Mouse (Mus musculus) brain, embryonic 14.5 days (tissue): Measurements from ENCODE around the gene Ube2n.

Source experiments
- CTCF ChIP-seq: fragments of 200-500 bp; IDR thresholded peaks from 2 replicates; pipeline ENCODE4 v1.5.1; 2012; ENCODE audit warnings: inconsistent platforms, mild to moderate bottlenecking, moderate library complexity, borderline replicate concordance; ENCODE audit not compliant: insufficient read depth, insufficient read length; ENCODE audit errors: extremely low read depth
- POLR2A ChIP-seq: fragments of 200-500 bp; IDR thresholded peaks from 2 replicates; pipeline ENCODE4 v1.6.1; 2012; ENCODE audit warnings: mild to moderate bottlenecking, inconsistent platforms, borderline replicate concordance; ENCODE audit not compliant: poor library complexity, insufficient read depth, insufficient read length, severe bottlenecking; ENCODE audit errors: extremely low read depth

DNA sequence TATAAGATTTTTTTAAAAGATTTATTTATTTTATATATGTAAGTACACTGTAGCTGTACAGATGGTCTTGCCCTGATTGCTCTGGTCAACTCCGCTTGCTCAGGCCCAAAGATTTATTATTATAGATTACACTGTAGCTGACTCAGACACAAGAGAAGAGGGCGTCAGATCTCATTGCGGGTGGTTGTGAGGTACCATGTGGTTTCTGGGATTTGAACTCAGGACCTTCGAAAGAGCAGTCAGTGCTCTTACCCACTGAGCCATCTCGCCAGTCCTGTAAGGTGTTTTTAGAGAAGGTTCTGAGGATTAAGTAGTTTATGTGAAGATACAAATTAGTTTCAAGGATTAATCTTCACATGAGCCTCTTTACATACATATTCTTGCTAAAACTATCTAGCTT, 10.9 kb downstream of the Ube2n start:
- TF ChIP-seq CTCF (no peak), POLR2A (no peak)
